Comparison of ENCODE assay signal across 8 mouse cellular contexts in the genomic region with DNA sequence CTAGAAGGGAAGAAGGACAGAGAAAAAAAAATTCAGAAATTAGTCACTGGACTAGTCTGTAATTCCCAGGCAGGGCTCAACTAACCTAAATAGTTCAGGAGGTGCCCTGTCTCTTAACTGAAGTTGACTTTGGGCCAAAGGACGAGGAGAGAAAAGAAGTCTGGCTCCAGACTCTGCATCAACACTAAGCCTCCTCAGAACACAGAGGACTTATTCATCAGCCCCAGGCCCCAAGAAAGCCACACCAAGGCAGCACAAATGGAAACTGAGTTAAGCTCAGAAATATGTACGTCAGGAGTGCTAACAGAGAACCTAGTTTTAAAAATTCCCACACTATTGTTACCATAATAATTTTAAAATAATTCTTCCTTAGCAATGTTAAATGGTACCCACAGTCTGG. TPM values are rescaled to one million over a fixed set of nuclear protein-coding genes. Genes with fewer than 3 reads are reported as not detected.
DNase-seq lines count a peak whose midpoint lies in the region; ATAC-seq and TF ChIP-seq lines count a peak whose summit lies in the region.

No protein-coding gene starts in this region.

- DNase-seq in embryo, embryonic 10.5 days (ENCODE audit: low spot score) = peak; percentile 51
- DNase-seq in embryo, embryonic 9.5 days (ENCODE audit: extremely low spot score) = no peak
- no peak for DNase-seq in frontal cortex, postnatal 14 days (ENCODE audit: low spot score in 2 of 2)
- DNase-seq in gastrocnemius, adult 8-10 months (ENCODE audit: low spot score in 2 of 2) = no peak

- H3K4me3 ChIP-seq in E14TG2a.4 (replicated peaks; ENCODE audit: low read length) = peak overlapping the region; percentile 76
- H3K4me3 ChIP-seq in heart, embryonic 12.5 days = peak overlapping the region; percentile 29
- H3K4me3 ChIP-seq in liver, embryonic 12.5 days = no peak overlapping the region

- peak overlapping the region; percentile 48 for H3K9ac ChIP-seq in heart, embryonic 12.5 days
- H3K9ac ChIP-seq in liver, embryonic 12.5 days = no peak overlapping the region

- H3K27ac ChIP-seq in heart, embryonic 12.5 days (ENCODE audit: poor library complexity, severe bottlenecking) = peak overlapping the region; percentile 74
- peak overlapping the region; percentile 30; the same call in 1 of the 2 replicates for H3K27ac ChIP-seq in liver, embryonic 12.5 days

- H3K27me3 ChIP-seq in E14TG2a.4 (ENCODE audit: insufficient read depth, low read length) = no peaks in the 10 kb centered on the region
- no peaks in the 10 kb centered on the region for H3K27me3 ChIP-seq in heart, embryonic 12.5 days (replicated peaks)
- no peaks in the 10 kb centered on the region for H3K27me3 ChIP-seq in liver, embryonic 12.5 days (replicated peaks)

- ATAC-seq in heart, embryonic 12.5 days (ENCODE audit: insufficient number of reproducible peaks, low FRiP score) = no peak
- ATAC-seq in liver, embryonic 12.5 days = no peak
- no peak for ATAC-seq in granulocyte monocyte progenitor cell, adult 5-6 weeks (replicated peaks; ENCODE audit: poor library complexity, severe bottlenecking)

- peaks cover 43% of the 10 kb centered on the region for H3K36me3 ChIP-seq in E14TG2a.4 (ENCODE audit: insufficient read depth, low read length)
- peaks cover 38% of the 10 kb centered on the region for H3K36me3 ChIP-seq in heart, embryonic 12.5 days
- H3K36me3 ChIP-seq in liver, embryonic 12.5 days = peaks cover 54% of the 10 kb centered on the region

- WGBS in heart, embryonic 12.5 days = 24% methylated on average over 2 of the region's 2 CpGs
- 77% methylated on average over 2 of the region's 2 CpGs for WGBS in liver, embryonic 12.5 days (ENCODE audit: insufficient replicate concordance)

- H3K4me2 ChIP-seq in heart, embryonic 12.5 days = peak overlapping the region; percentile 55
- peak overlapping the region; percentile 32; the same call in 1 of the 2 replicates for H3K4me2 ChIP-seq in liver, embryonic 12.5 days

- TF ChIP-seq CTCF in E14TG2a.4 (conservative IDR thresholded peaks at IDR 0.05; ENCODE audit: low read length) = no peak

- peaks cover 82% of the 10 kb centered on the region for H3K4me1 ChIP-seq in E14TG2a.4 (replicated peaks; ENCODE audit: low read depth, low read length)
- peaks cover 23% of the 10 kb centered on the region for H3K4me1 ChIP-seq in heart, embryonic 12.5 days (replicated peaks)
- peaks cover 40% of the 10 kb centered on the region for H3K4me1 ChIP-seq in liver, embryonic 12.5 days

- H3K9me3 ChIP-seq in E14TG2a.4 (ENCODE audit: low read length) = no peaks in the 10 kb centered on the region
- H3K9me3 ChIP-seq in heart, embryonic 12.5 days (replicated peaks) = no peaks in the 10 kb centered on the region
- H3K9me3 ChIP-seq in liver, embryonic 12.5 days (replicated peaks) = no peaks in the 10 kb centered on the region

RNA-seq across cellular contexts. Expression of a gene that starts 25.5 kb away (rescaled TPM):
- 150 and 164 TPM in 2 replicates for polyA plus RNA-seq in heart, embryonic 12.5 days (2016; fragmentation: Nextera tagmentation; extraction: Ambion mirVana)
- polyA plus RNA-seq in liver, embryonic 12.5 days (2016; fragmentation: Nextera tagmentation; extraction: Ambion mirVana) = 84.2 and 84.5 TPM in 2 replicates
- 10 to 100 TPM; 25.0 to 34.2 (median 28.9) TPM for total RNA-seq in gastrocnemius, adult 8-10 months (2022)
- 105 and 120 TPM in 2 replicates for total RNA-seq in granulocyte monocyte progenitor cell, adult 5-6 weeks (2014; fragmentation: Nextera tagmentation)
- total RNA-seq in granulocyte monocyte progenitor cell, adult 5-6 weeks (2017) = 225 and 229 TPM in 2 replicates

RNA-seq across cellular contexts. Expression of a gene that starts 26.1 kb away (rescaled TPM):
- 554 and 557 TPM in 2 replicates for polyA plus RNA-seq in heart, embryonic 12.5 days (2016; fragmentation: Nextera tagmentation; extraction: Ambion mirVana)
- 584 and 591 TPM in 2 replicates for polyA plus RNA-seq in liver, embryonic 12.5 days (2016; fragmentation: Nextera tagmentation; extraction: Ambion mirVana)
- 100 to 1,000 TPM in 1 of 4 experiments, 10 to 100 TPM in 3; 82.7 to 111 (median 89.3) TPM for total RNA-seq in gastrocnemius, adult 8-10 months (2022)
- total RNA-seq in granulocyte monocyte progenitor cell, adult 5-6 weeks (2014; fragmentation: Nextera tagmentation) = 605 and 693 TPM in 2 replicates
- 956 and 1,234 TPM in 2 replicates for total RNA-seq in granulocyte monocyte progenitor cell, adult 5-6 weeks (2017)

RNA-seq across cellular contexts. Expression of a gene that starts 44.1 kb away (rescaled TPM):
- polyA plus RNA-seq in heart, embryonic 12.5 days (2016; fragmentation: Nextera tagmentation; extraction: Ambion mirVana) = 12.1 and 12.4 TPM in 2 replicates
- polyA plus RNA-seq in liver, embryonic 12.5 days (2016; fragmentation: Nextera tagmentation; extraction: Ambion mirVana) = 168 TPM in 2 replicates
- not detected for total RNA-seq in gastrocnemius, adult 8-10 months (2022)
- total RNA-seq in granulocyte monocyte progenitor cell, adult 5-6 weeks (2014; fragmentation: Nextera tagmentation) = 159 and 180 TPM in 2 replicates
- 112 and 174 TPM in 2 replicates for total RNA-seq in granulocyte monocyte progenitor cell, adult 5-6 weeks (2017)

RNA-seq across cellular contexts. Expression of a gene that starts 47.3 kb away (rescaled TPM):
- polyA plus RNA-seq in heart, embryonic 12.5 days (2016; fragmentation: Nextera tagmentation; extraction: Ambion mirVana) = 17.1 and 17.4 TPM in 2 replicates
- polyA plus RNA-seq in liver, embryonic 12.5 days (2016; fragmentation: Nextera tagmentation; extraction: Ambion mirVana) = 6.7 and 7.8 TPM in 2 replicates
- 10 to 100 TPM in 3 of 4 experiments, 1 to 10 TPM in 1; 10.0 to 19.3 (median 12.3) TPM for total RNA-seq in gastrocnemius, adult 8-10 months (2022)
- 3.3 and 4.7 TPM in 2 replicates for total RNA-seq in granulocyte monocyte progenitor cell, adult 5-6 weeks (2014; fragmentation: Nextera tagmentation)
- 1.8 and 4.0 TPM in 2 replicates for total RNA-seq in granulocyte monocyte progenitor cell, adult 5-6 weeks (2017)

RNA-seq across cellular contexts. Expression of a gene that starts 58.4 kb away (rescaled TPM):
- polyA plus RNA-seq in heart, embryonic 12.5 days (2016; fragmentation: Nextera tagmentation; extraction: Ambion mirVana) = 166 TPM in 2 replicates
- 246 and 250 TPM in 2 replicates for polyA plus RNA-seq in liver, embryonic 12.5 days (2016; fragmentation: Nextera tagmentation; extraction: Ambion mirVana)
- 10 to 100 TPM; 34.7 to 39.4 (median 35.6) TPM for total RNA-seq in gastrocnemius, adult 8-10 months (2022)
- 229 and 240 TPM in 2 replicates for total RNA-seq in granulocyte monocyte progenitor cell, adult 5-6 weeks (2014; fragmentation: Nextera tagmentation)
- total RNA-seq in granulocyte monocyte progenitor cell, adult 5-6 weeks (2017) = 80.3 and 87.2 TPM in 2 replicates

Comparison
In these comparisons a context has a peak if more than half of its experiments do, and no peak if none do; other contexts are left out.
1. RNA of a gene that starts 26.1 kb away (total RNA-seq): 605 to 1,234 TPM in granulocyte monocyte progenitor cell, adult 5-6 weeks; 82.7 to 111 TPM in gastrocnemius, adult 8-10 months; every median in the first group is over 4 times any median in the second.
2. RNA of a gene that starts 44.1 kb away (total RNA-seq): 112 to 180 TPM in granulocyte monocyte progenitor cell, adult 5-6 weeks; not detected in gastrocnemius, adult 8-10 months; every median in the first group is over 10 times any median in the second.